Mouse (Mus musculus) liver, postnatal 0 days (tissue): ENCODE measurements around the gene Fam98c.

ENCODE experiments used
- CTCF ChIP-seq: sonication (generic); IDR thresholded peaks from 2 replicates; pipeline ENCODE4 v1.5.1; 2016; ENCODE audit warnings: antibody characterized with exemption, low read depth
- EP300 ChIP-seq: IDR thresholded peaks from 2 replicates; pipeline ENCODE4 v1.6.1; 2016; ENCODE audit warnings: antibody characterized with exemption, low read depth, mild to moderate bottlenecking

GRCm38 (mm10) chr7:29180077-29180853, 24.2 kb upstream of the Fam98c start, which contains the start of gene Psmd8:
- peak; percentile 64 for TF ChIP-seq CTCF
- TF ChIP-seq EP300, result peak; percentile 69
